Mouse (Mus musculus): Measurements from ENCODE around the gene Ern1.

- peak; percentile 41 for TF ChIP-seq CTCF (IDR thresholded peaks at IDR 0.05)
- no peak for TF ChIP-seq EP300 (IDR thresholded peaks at IDR 0.05)
Measured at GRCm38 (mm10) chr11:106497926-106498325, 10.3 kb upstream of the Ern1 start.
